Mouse (Mus musculus) olfactory bulb, adult 2 months (tissue): ENCODE results near the gene Kat2b. TPM values are rescaled to one million over a fixed set of nuclear protein-coding genes. Genes with fewer than 3 reads are reported as not detected.
"Not testable (repeated sequence)": the region's sequence is repeated elsewhere in the genome, so short reads cannot be mapped to it uniquely, and the experiment has no call there.

Source experiments
- H3K27ac ChIP-seq: fragments of 200-500 bp; 2 replicates; pipeline ENCODE4 v1.5.1; 2012; ENCODE audit warnings: low read depth, low read length; ENCODE audit not compliant: insufficient read depth
- H3K4me1 ChIP-seq: fragments of 200-500 bp; 2 replicates; pipeline ENCODE4 v1.6.1; 2012; ENCODE audit warnings: low read length; ENCODE audit not compliant: control insufficient read depth, insufficient read depth
- H3K4me3 ChIP-seq: fragments of 200-500 bp; 2 replicates; pipeline ENCODE4 v1.5.1; 2012; ENCODE audit warnings: mild to moderate bottlenecking, low read depth, low read length, moderate library complexity; ENCODE audit not compliant: insufficient read depth
- CTCF ChIP-seq: fragments of 200-500 bp; IDR thresholded peaks from 2 replicates; pipeline ENCODE4 v1.5.1; 2012; ENCODE audit warnings: low read depth, mild to moderate bottlenecking, low read length, moderate library complexity; ENCODE audit not compliant: insufficient read depth
- POLR2A ChIP-seq: fragments of 200-500 bp; IDR thresholded peaks from 2 replicates; pipeline ENCODE4 v1.6.1; 2012; ENCODE audit warnings: mild to moderate bottlenecking, low read depth, low read length, moderate library complexity; ENCODE audit not compliant: insufficient read depth
- WGBS: fragments of 180-500 bp; shearing (Covaris S2); methylation state at CpG from one replicate; pipeline ENCODE4 v1.1.7; 2018; 5-methylcytosine and 5-hydroxymethylcytosine counted together
- polyA plus RNA-seq: library from polyadenylated mRNA; stranded (reverse); fragments of >200 nt; gene quantifications from 2 replicates; pipeline ENCODE4 v1.2.4, GENCODE M21; 2012; ENCODE audit warnings: low replicate concordance; ENCODE audit not compliant: missing spikeins, insufficient read depth, insufficient read length

The Kat2b gene
- not detected in 2 replicates for polyA plus RNA-seq

GRCm38 (mm10) chr17:53566161-53566918 is at the start of gene Kat2b:
Kat2b (plus strand) TSS chr17:53566861.
- peaks cover 6% of the 10 kb centered on the region for H3K4me1 ChIP-seq
- peak within 1 kb of the TSS; percentile 100 for H3K4me3 ChIP-seq
- no peak for TF ChIP-seq POLR2A
- TF ChIP-seq CTCF: no peak
- H3K27ac ChIP-seq: peak within 1 kb of the TSS; percentile 94
- 3% methylated on average over 20 of the region's 20 CpGs for WGBS

GRCm38 (mm10) chr17:53519364-53519763 is 47.3 kb upstream of the Kat2b start:
- TF ChIP-seq CTCF: no peak
- no peak for TF ChIP-seq POLR2A
- H3K4me3 ChIP-seq: no peak overlapping the region
- H3K4me1 ChIP-seq: no peaks in the 10 kb centered on the region
- H3K27ac ChIP-seq: no peak overlapping the region

- TF ChIP-seq CTCF: no peak
- TF ChIP-seq POLR2A: no peak
- H3K4me3 ChIP-seq: no peak overlapping the region
- H3K4me1 ChIP-seq: no peaks in the 10 kb centered on the region
- no peak overlapping the region for H3K27ac ChIP-seq
Measured at GRCm38 (mm10) chr17:53520509-53520908, 46.2 kb upstream of the Kat2b start.

GRCm38 (mm10) chr17:53528034-53528433 is 38.6 kb upstream of the Kat2b start:
- Histone ChIP-seq H3K27ac (no peak overlapping the region), H3K4me1 (no peaks in the 10 kb centered on the region), H3K4me3 (no peak overlapping the region)
- no peak for TF ChIP-seq POLR2A
- no peak for TF ChIP-seq CTCF
- WGBS: 91% methylated on average over 2 of the region's 2 CpGs

GRCm38 (mm10) chr17:53531160-53531559 is 35.5 kb upstream of the Kat2b start:
- 55% methylated on average over 2 of the region's 2 CpGs for WGBS

GRCm38 (mm10) chr17:53532425-53532824 is 34.2 kb upstream of the Kat2b start:
- Histone ChIP-seq H3K4me3 (no peak overlapping the region), H3K4me1 (no peaks in the 10 kb centered on the region), H3K27ac (no peak overlapping the region)
- WGBS: 68% methylated on average over 2 of the region's 2 CpGs
- TF ChIP-seq CTCF: no peak
- TF ChIP-seq POLR2A: no peak

More at GRCm38 (mm10) chr17:53531160-53531559, 35.5 kb upstream of the Kat2b start:
- no peak overlapping the region for H3K4me3 ChIP-seq
- H3K4me1 ChIP-seq: no peaks in the 10 kb centered on the region
- TF ChIP-seq CTCF (no peak), POLR2A (no peak)
- no peak overlapping the region for H3K27ac ChIP-seq

- WGBS: 96% methylated on average over 2 of the region's 2 CpGs
- not testable (repeated sequence) for H3K4me1 ChIP-seq, H3K27ac ChIP-seq, H3K4me3 ChIP-seq
Measured at GRCm38 (mm10) chr17:53539351-53539750, 27.3 kb upstream of the Kat2b start, which contains the start of gene Pp2d1. Pp2d1 (minus strand) TSS chr17:53539451.

GRCm38 (mm10) chr17:53542536-53542935 is 24.1 kb upstream of the Kat2b start:
- 97% methylated on average over 4 of the region's 4 CpGs for WGBS
- H3K4me1 ChIP-seq: peaks cover 4% of the 10 kb centered on the region
- no peak overlapping the region for H3K27ac ChIP-seq
- H3K4me3 ChIP-seq: no peak overlapping the region
- TF ChIP-seq POLR2A: no peak
- no peak for TF ChIP-seq CTCF

- Histone ChIP-seq H3K4me3 (no peak overlapping the region), H3K27ac (0 out of 2 replicates have a peak overlapping the region, but pooled peaks have one; percentile 20), H3K4me1 (peaks cover 4% of the 10 kb centered on the region)
- WGBS: 22% methylated on average over 9 of the region's 9 CpGs
- TF ChIP-seq POLR2A (no peak), CTCF (no peak)
Measured at GRCm38 (mm10) chr17:53543591-53544324, 22.9 kb upstream of the Kat2b start.
